In genomic region chr2:179973871-179974628, GRCm38 (mm10) we compare ENCODE assay signal across 9 mouse cellular contexts. TPM values are rescaled to one million over a fixed set of nuclear protein-coding genes. Genes with fewer than 3 reads are reported as not detected.
DNase-seq lines count a peak whose midpoint lies in the region; ATAC-seq lines count a peak whose summit lies in the region.
"Had no signal": no experiment of that assay in that cellular context is flagged by ENCODE, and none has a peak within 500 bp of the region (broad histone marks: within the 10 kb centered on the region; RNA-seq: fewer than 3 reads in every experiment).

No protein-coding gene starts in this region.

- WGBS in heart, embryonic 13.5 days: 18% methylated on average over 8 of the region's 8 CpGs
- WGBS in liver, embryonic 11.5 days: 39% methylated on average over 8 of the region's 8 CpGs
- WGBS in stomach, embryonic 14.5 days: 31% methylated on average over 8 of the region's 8 CpGs

- peaks cover 73% of the 10 kb centered on the region for H3K4me1 ChIP-seq in heart, embryonic 13.5 days
- peaks cover 41% of the 10 kb centered on the region for H3K4me1 ChIP-seq in liver, embryonic 11.5 days (replicated peaks; ENCODE audit: control insufficient read depth, insufficient read depth, low read length)
- peaks cover 22% of the 10 kb centered on the region; the same call in 1 of the 2 replicates for H3K4me1 ChIP-seq in stomach, embryonic 14.5 days (ENCODE audit: control insufficient read depth, insufficient read depth, low read length)

- H3K36me3 ChIP-seq in heart, embryonic 13.5 days: no peaks in the 10 kb centered on the region
- no peaks in the 10 kb centered on the region for H3K36me3 ChIP-seq in liver, embryonic 11.5 days (ENCODE audit: control insufficient read depth, insufficient read depth, low read length)
- H3K36me3 ChIP-seq in stomach, embryonic 14.5 days (ENCODE audit: control insufficient read depth, insufficient read depth, low read length): no peaks in the 10 kb centered on the region

- peak overlapping the region; percentile 72 for H3K4me3 ChIP-seq in heart, embryonic 13.5 days
- H3K4me3 ChIP-seq in liver, embryonic 11.5 days (ENCODE audit: low read depth, low read length): peak overlapping the region; percentile 91
- H3K4me3 ChIP-seq in stomach, embryonic 14.5 days (ENCODE audit: low read depth, low read length): peak overlapping the region; percentile 76

- H3K4me2 ChIP-seq in heart, embryonic 13.5 days: peak overlapping the region; percentile 99
- peak overlapping the region; percentile 100 for H3K4me2 ChIP-seq in liver, embryonic 11.5 days
- H3K4me2 ChIP-seq in stomach, embryonic 14.5 days (replicated peaks; ENCODE audit: low read depth, low read length): peak overlapping the region; percentile 99

- peak overlapping the region; percentile 95 for H3K9ac ChIP-seq in heart, embryonic 13.5 days
- peak overlapping the region; percentile 95 for H3K9ac ChIP-seq in liver, embryonic 11.5 days (ENCODE audit: low read depth, low read length)
- H3K9ac ChIP-seq in stomach, embryonic 14.5 days (replicated peaks; ENCODE audit: low read depth, low read length): 0 out of 2 replicates have a peak overlapping the region, but pooled peaks have one; percentile 10

- ATAC-seq in heart, embryonic 13.5 days (ENCODE audit: extremely low read depth, insufficient number of reproducible peaks, low FRiP score, low TSS enrichment): no peak
- no peak for ATAC-seq in liver, embryonic 11.5 days (replicated peaks; ENCODE audit: low FRiP score)
- no peak for ATAC-seq in stomach, embryonic 14.5 days (ENCODE audit: insufficient number of reproducible peaks, insufficient read depth, low FRiP score, low read depth)

- no peaks in the 10 kb centered on the region for H3K9me3 ChIP-seq in heart, embryonic 13.5 days
- no peaks in the 10 kb centered on the region for H3K9me3 ChIP-seq in liver, embryonic 11.5 days (ENCODE audit: control insufficient read depth, low read length)
- H3K9me3 ChIP-seq in stomach, embryonic 14.5 days (ENCODE audit: control insufficient read depth, low read depth, low read length): no peaks in the 10 kb centered on the region

- peak; percentile 22 for DNase-seq in kidney, adult 9 months
- no peak for DNase-seq in kidney, adult 8-10 months
- peak; percentile 58 for DNase-seq in cerebellum, adult 9-11 months
- DNase-seq in liver, embryonic 11.5 days (ENCODE audit: low spot score): no peak
- DNase-seq in frontal cortex, adult 2 months (ENCODE audit: extremely low spot score in 1 of 2, low spot score in 1 of 2): no peak
- DNase-seq in ovary, postnatal 36 days (ENCODE audit: low spot score): no peak

- H3K27me3 ChIP-seq in heart, embryonic 13.5 days (replicated peaks): no peaks in the 10 kb centered on the region
- H3K27me3 ChIP-seq in liver, embryonic 11.5 days (replicated peaks; ENCODE audit: control insufficient read depth, insufficient read depth, low read length): no peaks in the 10 kb centered on the region
- H3K27me3 ChIP-seq in stomach, embryonic 14.5 days (ENCODE audit: control insufficient read depth, insufficient read depth, low read length): no peaks in the 10 kb centered on the region

- H3K27ac ChIP-seq in heart, embryonic 13.5 days (replicated peaks): 0 out of 2 replicates have a peak overlapping the region, but pooled peaks have one; percentile 3
- no peak overlapping the region for H3K27ac ChIP-seq in liver, embryonic 11.5 days (ENCODE audit: low read depth, low read length)
- H3K27ac ChIP-seq in stomach, embryonic 14.5 days (ENCODE audit: low read length): no peak overlapping the region
- H3K27ac ChIP-seq: macrophage had no signal

RNA-seq across cellular contexts. Expression of gene Taf4, which starts 2.4 kb away (rescaled TPM):
- polyA plus RNA-seq in heart, embryonic 13.5 days (2015; fragmentation: Nextera tagmentation; extraction: Ambion mirVana): 1.7 and 1.9 TPM in 2 replicates
- polyA plus RNA-seq in liver, embryonic 11.5 days (2014; fragmentation: Nextera tagmentation; extraction: Ambion mirVana): 4.2 and 4.9 TPM in 2 replicates
- 5.7 and 6.8 TPM in 2 replicates for polyA plus RNA-seq in stomach, embryonic 14.5 days (2014; fragmentation: Nextera tagmentation; extraction: Ambion mirVana)
- polyA plus RNA-seq in frontal cortex, adult 2 months (2012; rRNA removed): 14.1 and 15.1 TPM in 2 replicates

RNA-seq across cellular contexts. Expression of gene Lsm14b, which starts 50.7 kb away (rescaled TPM):
- polyA plus RNA-seq in heart, embryonic 13.5 days (2015; fragmentation: Nextera tagmentation; extraction: Ambion mirVana): 4.8 and 5.3 TPM in 2 replicates
- 2.7 and 3.0 TPM in 2 replicates for polyA plus RNA-seq in liver, embryonic 11.5 days (2014; fragmentation: Nextera tagmentation; extraction: Ambion mirVana)
- 6.9 and 7.6 TPM in 2 replicates for polyA plus RNA-seq in stomach, embryonic 14.5 days (2014; fragmentation: Nextera tagmentation; extraction: Ambion mirVana)
- 85.2 and 88.4 TPM in 2 replicates for polyA plus RNA-seq in frontal cortex, adult 2 months (2012; rRNA removed)

Comparison
In these comparisons a context has a peak if more than half of its experiments do, and no peak if none do; other contexts are left out.
1. DNase-seq: peak in kidney, adult 9 months (single experiment) and cerebellum, adult 9-11 months (single experiment); none in kidney, adult 8-10 months (0 of 2), liver, embryonic 11.5 days (single experiment), frontal cortex, adult 2 months (0 of 2) and ovary, postnatal 36 days (single experiment).
2. H3K9ac ChIP-seq: peak in every context shown above with its lines; median percentile 95 in heart, embryonic 13.5 days; 95 in liver, embryonic 11.5 days; 10 in stomach, embryonic 14.5 days.
3. RNA of gene Lsm14b, which starts 50.7 kb away (polyA plus RNA-seq): 85.2 to 88.4 TPM in frontal cortex, adult 2 months; 6.9 to 7.6 TPM in stomach, embryonic 14.5 days, 4.8 to 5.3 TPM in heart, embryonic 13.5 days and 2.7 to 3.0 TPM in liver, embryonic 11.5 days; every median in the first group is over 10 times any median in the second.
4. Peak in every context shown above with its lines, with median percentiles within 50 percentile points of each other: H3K4me2 ChIP-seq and H3K4me3 ChIP-seq.